Mouse (Mus musculus) embryonic facial prominence, embryonic 13.5 days (tissue): ENCODE data around the gene H2al1d. TPM values are rescaled to one million over a fixed set of nuclear protein-coding genes. Genes with fewer than 3 reads are reported as not detected.
"Not testable (repeated sequence)": the region's sequence is repeated elsewhere in the genome, so short reads cannot be mapped to it uniquely, and the experiment has no call there.

ENCODE experiments used
- ATAC-seq: fragments of 200-750 bp; cut with Nextera tagmentation; 2 replicates; pipeline ENCODE4 v1.8.0; 2017; ENCODE audit warnings: low read depth; ENCODE audit not compliant: insufficient number of reproducible peaks, insufficient read depth, low FRiP score, low TSS enrichment
- H3K27ac ChIP-seq: fragments of 300-500 bp; sonication (generic); 2 replicates; pipeline ENCODE4 v1.5.1; 2015; ENCODE audit warnings: moderate library complexity, mild to moderate bottlenecking, inconsistent platforms
- H3K27me3 ChIP-seq: fragments of 300-500 bp; sonication (generic); 2 replicates; pipeline ENCODE4 v1.6.1; 2015; ENCODE audit warnings: mild to moderate bottlenecking, inconsistent platforms
- H3K36me3 ChIP-seq: fragments of 300-500 bp; sonication (generic); 2 replicates; pipeline ENCODE4 v1.6.1; 2015; ENCODE audit warnings: mild to moderate bottlenecking, inconsistent platforms
- H3K4me1 ChIP-seq: fragments of 300-500 bp; sonication (generic); 2 replicates; pipeline ENCODE4 v1.6.1; 2015; ENCODE audit warnings: inconsistent platforms
- H3K4me2 ChIP-seq: fragments of 300-500 bp; sonication (generic); 2 replicates; pipeline ENCODE4 v1.6.1; 2015; ENCODE audit warnings: moderate library complexity, mild to moderate bottlenecking, inconsistent platforms
- H3K4me3 ChIP-seq: fragments of 300-500 bp; sonication (generic); 2 replicates; pipeline ENCODE4 v1.5.1; 2015; ENCODE audit warnings: mild to moderate bottlenecking, inconsistent platforms
- H3K9ac ChIP-seq: fragments of 300-500 bp; sonication (generic); 2 replicates; pipeline ENCODE4 v1.6.1; 2015; ENCODE audit warnings: mild to moderate bottlenecking, inconsistent platforms
- H3K9me3 ChIP-seq: fragments of 300-500 bp; sonication (generic); 2 replicates; pipeline ENCODE4 v1.6.1; 2016; ENCODE audit warnings: inconsistent platforms
- WGBS: fragments of 180-500 bp; shearing (Covaris S2); methylation state at CpG from one replicate; pipeline ENCODE4 v1.1.7; 2015; ENCODE audit warnings: mixed read lengths; 5-methylcytosine and 5-hydroxymethylcytosine counted together
- polyA plus RNA-seq: library from polyadenylated mRNA; unstranded; fragments of >200 nt; fragmentation: Nextera tagmentation; extraction: Ambion mirVana; gene quantifications from 2 replicates; pipeline ENCODE4 v1.2.1, GENCODE M21; 2015

H2al1d gene
- polyA plus RNA-seq = not detected in 2 replicates

DNA sequence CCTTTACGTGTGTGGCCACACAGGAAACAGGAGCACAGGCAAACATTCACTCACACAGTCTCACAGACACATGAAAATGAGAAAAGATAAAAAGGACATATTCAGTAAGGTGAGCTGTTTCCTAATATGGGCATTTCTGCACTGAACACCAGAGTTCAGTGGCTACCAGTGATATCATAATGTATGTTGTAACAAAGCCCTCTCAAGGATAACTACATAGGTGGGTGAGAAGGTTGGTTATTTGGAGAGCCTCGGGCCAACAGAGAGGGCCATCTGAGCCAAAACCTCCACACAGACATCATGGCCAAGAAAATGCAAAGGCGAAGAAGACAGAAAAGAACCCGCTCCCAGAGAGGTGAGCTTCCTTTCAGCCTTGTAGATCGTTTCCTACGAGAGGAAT is at the start of gene H2al1d:
TSS of gene H2al1d (plus strand) at position 301 of the 400 bp plus-strand sequence.
- not testable (repeated sequence) for H3K4me2 ChIP-seq, H3K4me3 ChIP-seq, H3K9me3 ChIP-seq, H3K36me3 ChIP-seq, H3K27me3 ChIP-seq, ATAC-seq, H3K9ac ChIP-seq, H3K4me1 ChIP-seq, H3K27ac ChIP-seq
- no CpG with 5 or more reads among the region's 6 CpGs for WGBS

DNA sequence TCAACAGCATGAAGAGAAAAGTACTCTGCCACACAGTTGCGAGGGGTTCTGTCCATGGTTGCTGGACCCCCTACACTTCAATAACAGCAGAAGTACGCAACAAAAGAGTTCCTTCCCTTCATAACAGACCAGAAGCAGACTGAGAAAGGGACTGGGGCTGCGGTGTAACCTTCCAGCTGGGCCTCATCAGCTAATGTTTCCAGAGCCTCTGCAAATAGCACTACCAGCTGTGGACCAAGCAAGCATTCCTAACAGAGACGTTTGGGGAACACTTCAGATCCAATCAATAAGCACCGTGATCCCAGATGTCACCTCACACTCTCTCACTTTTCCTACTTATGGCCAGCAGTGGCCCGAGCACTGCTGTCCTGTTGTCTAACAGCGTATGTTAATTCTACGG is 43.7 kb upstream of the H2al1d start:
- WGBS = 62% methylated on average over 8 of the region's 8 CpGs
- Histone ChIP-seq H3K4me3 (no peak overlapping the region), H3K27ac (no peak overlapping the region), H3K9ac (no peak overlapping the region), H3K9me3 (no peaks in the 10 kb centered on the region), H3K4me2 (no peak overlapping the region), H3K36me3 (no peaks in the 10 kb centered on the region), H3K4me1 (0 out of 2 replicates have a peak, but pooled peaks cover 4% of the 10 kb centered on the region), H3K27me3 (peaks cover 51% of the 10 kb centered on the region)
- ATAC-seq = no peak

DNA sequence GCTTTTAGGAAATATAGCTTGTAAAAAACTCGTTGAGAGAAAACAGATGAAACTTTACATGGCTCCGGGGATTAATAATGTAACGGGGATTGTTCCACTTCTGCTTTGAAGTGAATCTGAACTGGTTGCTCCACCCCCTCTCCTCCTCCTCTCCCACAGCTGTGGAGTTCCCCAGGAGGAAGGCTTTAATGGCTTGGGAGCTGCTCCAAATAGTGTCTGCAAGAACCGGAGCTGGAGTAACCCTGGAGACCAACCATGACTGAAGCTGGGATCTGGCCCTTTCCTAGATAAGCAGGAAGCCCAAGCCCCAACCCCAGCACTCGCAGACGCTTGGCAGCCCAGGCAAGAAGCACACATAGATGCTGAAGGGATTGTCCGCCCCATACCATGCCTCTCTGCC is 40.8 kb upstream of the H2al1d start:
- no peak overlapping the region for H3K4me2 ChIP-seq
- no peaks in the 10 kb centered on the region for H3K36me3 ChIP-seq
- 57% methylated on average over 7 of the region's 7 CpGs for WGBS
- peaks cover 42% of the 10 kb centered on the region for H3K27me3 ChIP-seq
- 0 out of 2 replicates have a peak, but pooled peaks cover 4% of the 10 kb centered on the region for H3K4me1 ChIP-seq
- H3K4me3 ChIP-seq = no peak overlapping the region
- no peak overlapping the region for H3K9ac ChIP-seq
- H3K9me3 ChIP-seq = no peaks in the 10 kb centered on the region
- ATAC-seq = no peak
- H3K27ac ChIP-seq = no peak overlapping the region

DNA sequence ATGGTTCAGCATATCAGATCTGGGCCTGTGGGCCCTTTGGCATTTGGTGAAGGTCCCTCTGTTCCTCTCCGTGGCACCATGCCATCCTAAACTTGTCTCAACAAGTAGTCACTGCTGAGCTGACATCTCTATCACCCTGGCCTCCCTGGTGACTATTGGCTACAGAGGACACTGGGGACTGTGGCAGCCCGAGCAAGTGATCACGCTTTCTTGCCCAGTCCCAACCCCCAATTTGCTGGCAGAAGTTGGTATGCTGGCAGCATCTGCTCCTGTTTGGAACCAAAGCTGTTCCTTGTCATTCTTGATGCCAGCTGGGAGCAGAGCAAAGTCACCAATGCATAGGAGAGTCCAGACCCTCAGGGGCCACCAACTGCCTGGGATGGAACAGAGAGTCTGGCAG is 39.5 kb upstream of the H2al1d start:
- peaks cover 42% of the 10 kb centered on the region for H3K27me3 ChIP-seq
- 89% methylated on average over 3 of the region's 3 CpGs for WGBS
- H3K4me3 ChIP-seq = no peak overlapping the region
- H3K27ac ChIP-seq = no peak overlapping the region
- no peak overlapping the region for H3K4me2 ChIP-seq
- H3K4me1 ChIP-seq = 0 out of 2 replicates have a peak, but pooled peaks cover 4% of the 10 kb centered on the region
- no peak for ATAC-seq
- no peaks in the 10 kb centered on the region for H3K9me3 ChIP-seq
- H3K36me3 ChIP-seq = no peaks in the 10 kb centered on the region
- H3K9ac ChIP-seq = no peak overlapping the region

DNA sequence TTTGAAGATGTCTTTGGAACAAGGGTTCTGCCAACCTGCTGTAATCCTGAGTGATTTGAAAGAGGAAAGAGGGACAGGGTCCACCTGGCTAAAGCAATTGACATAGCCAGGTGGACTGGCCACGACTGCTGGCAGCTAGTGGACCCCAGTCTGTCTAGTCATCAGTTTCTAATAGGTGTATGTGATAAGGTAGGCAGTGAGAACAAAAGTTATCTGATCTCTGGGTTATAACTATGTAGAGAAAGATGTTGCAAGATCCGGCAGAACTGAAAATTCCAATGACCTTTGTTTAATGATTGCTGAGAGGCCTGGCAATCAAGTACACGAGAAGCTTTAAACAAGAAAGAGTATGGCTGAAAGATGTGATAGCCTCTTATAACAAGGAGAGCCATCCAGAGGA is 35.4 kb upstream of the H2al1d start:
- H3K36me3 ChIP-seq = no peaks in the 10 kb centered on the region
- no peaks in the 10 kb centered on the region for H3K4me1 ChIP-seq
- ATAC-seq = no peak
- H3K27me3 ChIP-seq = peaks cover 25% of the 10 kb centered on the region
- H3K4me2 ChIP-seq = no peak overlapping the region
- H3K9me3 ChIP-seq = no peaks in the 10 kb centered on the region
- H3K9ac ChIP-seq = no peak overlapping the region
- 80% methylated on average over 3 of the region's 3 CpGs for WGBS
- no peak overlapping the region for H3K27ac ChIP-seq
- no peak overlapping the region for H3K4me3 ChIP-seq

DNA sequence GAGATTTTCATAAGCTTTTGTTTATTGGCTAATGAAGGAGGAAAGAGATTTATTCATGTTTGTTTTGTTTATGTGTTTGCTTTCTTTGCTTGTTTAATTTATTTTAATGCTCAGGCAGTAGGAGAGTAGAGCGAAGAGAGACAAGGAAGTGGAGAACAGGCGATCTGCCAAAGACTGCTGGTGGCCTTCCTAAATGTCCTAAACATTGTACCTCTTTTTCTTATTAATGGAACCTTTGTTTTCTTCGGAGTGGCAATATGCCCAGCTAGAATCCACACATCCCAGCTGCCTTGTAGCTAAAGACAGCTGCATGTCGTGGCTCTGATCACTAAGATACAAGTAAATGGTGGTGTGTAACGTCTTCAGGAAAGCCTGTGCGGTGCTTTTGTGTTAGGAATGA is 31.5 kb upstream of the H2al1d start:
- H3K36me3 ChIP-seq = no peaks in the 10 kb centered on the region
- H3K27me3 ChIP-seq = peaks cover 22% of the 10 kb centered on the region; the same call in 1 of the 2 replicates
- H3K9me3 ChIP-seq = no peaks in the 10 kb centered on the region
- H3K4me1 ChIP-seq = no peaks in the 10 kb centered on the region
- WGBS = 83% methylated on average over 6 of the region's 6 CpGs
- no peak overlapping the region for H3K4me3 ChIP-seq
- H3K4me2 ChIP-seq = no peak overlapping the region
- no peak overlapping the region for H3K27ac ChIP-seq
- ATAC-seq = no peak
- H3K9ac ChIP-seq = no peak overlapping the region

DNA sequence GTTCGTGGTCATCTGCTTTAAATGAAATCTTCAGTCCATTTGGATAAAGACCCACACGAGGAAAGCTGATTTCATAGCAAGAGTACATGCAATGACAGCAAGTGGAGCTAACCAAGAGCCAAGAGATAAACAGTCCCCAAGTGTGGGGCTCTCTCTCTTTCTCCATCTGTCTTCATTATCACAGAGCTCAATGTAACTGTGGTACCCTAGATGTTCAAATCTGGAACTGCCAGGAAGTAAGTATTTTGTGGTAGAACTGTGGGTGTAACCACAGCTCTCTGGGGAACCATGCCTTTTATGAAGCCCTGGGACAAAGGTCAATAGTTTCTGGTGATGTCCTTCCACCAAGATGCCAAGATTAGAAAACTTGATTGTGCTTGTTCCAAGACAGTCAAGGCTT is 27.9 kb upstream of the H2al1d start:
- H3K9ac ChIP-seq = no peak overlapping the region
- no peaks in the 10 kb centered on the region for H3K9me3 ChIP-seq
- H3K27ac ChIP-seq = no peak overlapping the region
- no peak for ATAC-seq
- no peak overlapping the region for H3K4me3 ChIP-seq
- no peak overlapping the region for H3K4me2 ChIP-seq
- H3K27me3 ChIP-seq = peaks cover 16% of the 10 kb centered on the region; the same call in 1 of the 2 replicates
- WGBS = 60% methylated on average over 2 of the region's 2 CpGs
- no peaks in the 10 kb centered on the region for H3K36me3 ChIP-seq
- H3K4me1 ChIP-seq = no peaks in the 10 kb centered on the region

DNA sequence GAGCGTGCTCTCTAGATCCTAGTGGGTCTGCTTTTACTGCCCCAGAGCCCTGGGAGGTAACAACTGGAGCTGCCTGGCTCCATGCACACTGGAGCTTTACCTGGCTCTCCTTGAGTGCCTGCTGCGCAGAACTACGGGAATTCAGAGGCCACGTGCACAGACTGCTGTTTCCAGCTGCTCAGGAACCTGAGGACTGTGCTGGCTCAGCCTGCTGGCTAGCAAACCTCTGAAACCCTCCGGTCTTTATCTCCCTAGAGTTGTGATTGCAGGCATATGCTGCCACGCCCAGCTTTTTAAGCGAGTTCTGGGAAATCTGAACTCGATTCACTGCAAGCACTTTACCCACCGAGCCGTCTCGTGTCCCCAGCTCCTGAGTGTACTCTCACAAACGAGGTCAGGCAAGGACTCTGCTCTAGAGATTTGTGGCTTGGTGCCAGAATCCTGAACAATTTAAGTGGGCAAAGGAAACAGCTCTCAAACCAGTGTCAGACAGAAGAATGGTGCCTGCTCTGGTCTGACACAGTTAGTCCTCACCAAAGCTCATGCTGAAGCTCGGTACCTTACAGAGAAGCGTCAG is 20.2 kb upstream of the H2al1d start:
- no peaks in the 10 kb centered on the region for H3K9me3 ChIP-seq
- no peaks in the 10 kb centered on the region for H3K4me1 ChIP-seq
- no peak overlapping the region for H3K4me3 ChIP-seq
- ATAC-seq = no peak
- H3K27ac ChIP-seq = no peak overlapping the region
- H3K4me2 ChIP-seq = no peak overlapping the region
- WGBS = 65% methylated on average over 14 of the region's 14 CpGs
- peaks cover 49% of the 10 kb centered on the region for H3K27me3 ChIP-seq
- no peak overlapping the region for H3K9ac ChIP-seq
- no peaks in the 10 kb centered on the region for H3K36me3 ChIP-seq

DNA sequence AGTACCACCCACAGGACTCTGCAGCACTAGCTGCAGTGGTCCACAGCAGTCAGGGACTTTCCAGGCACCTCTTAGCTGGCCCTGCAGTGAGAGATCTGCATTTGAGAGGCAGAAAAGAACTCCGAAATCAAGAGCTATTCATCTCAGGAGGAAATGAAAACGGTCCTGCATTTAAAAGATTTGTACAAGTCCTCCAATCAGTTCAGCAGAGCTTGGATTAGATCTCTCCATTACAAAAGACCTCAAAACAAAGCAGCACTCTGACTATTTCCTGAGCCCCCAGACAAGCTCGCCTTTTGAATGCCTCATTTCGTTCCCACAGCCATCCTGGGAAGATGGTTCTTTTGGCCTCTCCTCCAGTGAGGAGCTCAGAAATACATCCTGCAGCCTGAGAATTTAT is 19.4 kb upstream of the H2al1d start:
- WGBS = 62% methylated on average over 4 of the region's 4 CpGs
- H3K36me3 ChIP-seq = no peaks in the 10 kb centered on the region
- no peak for ATAC-seq

DNA sequence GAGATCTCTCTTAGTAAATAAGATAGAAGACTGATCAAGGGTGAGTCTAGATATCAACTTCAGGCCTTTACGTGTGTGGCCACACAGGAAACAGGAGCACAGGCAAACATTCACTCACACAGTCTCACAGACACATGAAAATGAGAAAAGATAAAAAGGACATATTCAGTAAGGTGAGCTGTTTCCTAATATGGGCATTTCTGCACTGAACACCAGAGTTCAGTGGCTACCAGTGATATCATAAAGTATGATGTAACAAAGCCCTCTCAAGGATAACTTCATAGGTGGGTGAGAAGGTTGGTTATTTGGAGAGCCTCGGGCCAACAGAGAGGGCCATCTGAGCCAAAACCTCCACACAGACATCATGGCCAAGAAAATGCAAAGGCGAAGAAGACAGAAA is 9.7 kb upstream of the H2al1d start, which contains the start of gene H2al1a:
TSS of gene H2al1a (plus strand) at position 301 of the 400 bp plus-strand sequence.
- not testable (repeated sequence) for H3K4me2 ChIP-seq, ATAC-seq, H3K4me3 ChIP-seq, H3K9ac ChIP-seq, H3K27ac ChIP-seq, H3K27me3 ChIP-seq, H3K36me3 ChIP-seq, H3K4me1 ChIP-seq, H3K9me3 ChIP-seq
- no CpG with 5 or more reads among the region's 3 CpGs for WGBS

More for the DNA sequence above, 19.4 kb upstream of the H2al1d start:
- Histone ChIP-seq H3K27ac (no peak overlapping the region), H3K4me2 (no peak overlapping the region), H3K9ac (no peak overlapping the region), H3K27me3 (peaks cover 55% of the 10 kb centered on the region), H3K4me3 (no peak overlapping the region), H3K4me1 (no peaks in the 10 kb centered on the region), H3K9me3 (no peaks in the 10 kb centered on the region)

DNA sequence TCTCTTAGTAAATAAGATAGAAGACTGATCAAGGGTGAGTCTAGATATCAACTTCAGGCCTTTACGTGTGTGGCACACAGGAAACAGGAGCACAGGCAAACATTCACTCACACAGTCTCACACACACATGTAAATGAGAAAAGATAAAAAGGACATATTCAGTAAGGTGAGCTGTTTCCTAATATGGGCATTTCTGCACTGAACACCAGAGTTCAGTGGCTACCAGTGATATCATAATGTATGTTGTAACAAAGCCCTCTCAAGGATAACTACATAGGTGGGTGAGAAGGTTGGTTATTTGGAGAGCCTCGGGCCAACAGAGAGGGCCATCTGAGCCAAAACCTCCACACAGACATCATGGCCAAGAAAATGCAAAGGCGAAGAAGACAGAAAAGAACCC is 6.5 kb upstream of the H2al1d start, which contains the start of gene H2al1b:
TSS of gene H2al1b (plus strand) at position 301 of the 400 bp plus-strand sequence.
- ATAC-seq, H3K27me3 ChIP-seq, H3K4me1 ChIP-seq, H3K9ac ChIP-seq, H3K4me2 ChIP-seq, H3K27ac ChIP-seq, H3K36me3 ChIP-seq, H3K4me3 ChIP-seq, H3K9me3 ChIP-seq: not testable (repeated sequence)
- WGBS = 92% methylated on average over 1 of the region's 3 CpGs

DNA sequence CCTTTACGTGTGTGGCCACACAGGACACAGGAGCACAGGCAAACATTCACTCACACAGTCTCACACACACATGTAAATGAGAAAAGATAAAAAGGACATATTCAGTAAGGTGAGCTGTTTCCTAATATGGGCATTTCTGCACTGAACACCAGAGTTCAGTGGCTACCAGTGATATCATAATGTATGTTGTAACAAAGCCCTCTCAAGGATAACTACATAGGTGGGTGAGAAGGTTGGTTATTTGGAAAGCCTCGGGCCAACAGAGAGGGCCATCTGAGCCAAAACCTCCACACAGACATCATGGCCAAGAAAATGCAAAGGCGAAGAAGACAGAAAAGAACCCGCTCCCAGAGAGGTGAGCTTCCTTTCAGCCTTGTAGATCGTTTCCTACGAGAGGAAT is 3.3 kb upstream of the H2al1d start, which contains the start of gene H2al1c:
TSS of gene H2al1c (plus strand) at position 301 of the 400 bp plus-strand sequence.
- H3K9me3 ChIP-seq, H3K9ac ChIP-seq, H3K4me1 ChIP-seq, H3K27ac ChIP-seq, H3K4me2 ChIP-seq, H3K4me3 ChIP-seq, H3K36me3 ChIP-seq, ATAC-seq, H3K27me3 ChIP-seq: not testable (repeated sequence)
- 85% methylated on average over 2 of the region's 6 CpGs for WGBS
